ENCODE assay signal across 14 mouse cellular contexts in the genomic region with DNA sequence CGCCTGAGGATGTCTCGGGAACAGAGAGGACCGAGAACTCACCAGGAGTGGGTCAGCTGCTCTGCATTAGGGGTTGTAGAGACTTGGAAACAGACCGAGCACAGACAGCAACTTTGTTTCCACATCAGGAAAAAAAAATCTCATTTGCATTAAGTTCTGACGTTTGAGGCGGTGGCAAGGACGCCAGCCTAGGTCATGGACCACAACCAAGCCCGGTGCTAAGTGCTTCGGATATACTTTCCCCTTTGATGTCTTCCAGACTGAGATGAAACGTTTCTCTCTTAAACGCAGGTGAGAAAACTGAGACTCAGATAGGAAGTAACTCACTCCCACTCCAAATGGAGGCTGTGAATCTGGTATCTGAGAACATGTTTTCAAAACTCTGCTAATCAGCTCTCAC.
A peak's percentile ranks its signal among the peaks of the same experiment; 100 is the strongest.
DNase-seq lines count a peak whose midpoint lies in the region; ATAC-seq lines count a peak whose summit lies in the region.
"Had no signal": no experiment of that assay in that cellular context is flagged by ENCODE, and none has a peak within 500 bp of the region (broad histone marks: within the 10 kb centered on the region; RNA-seq: fewer than 3 reads in every experiment).

No protein-coding gene starts in this region.

- no peak overlapping the region for H3K4me3 ChIP-seq in heart, embryonic 10.5 days
- H3K4me3 ChIP-seq in neural tube, embryonic 11.5 days (ENCODE audit: low read depth, low read length), result no peak overlapping the region
- H3K4me3 ChIP-seq in neural tube, embryonic 15.5 days (replicated peaks), result no peak overlapping the region
- H3K4me3 ChIP-seq: limb, embryonic 13.5 days had no signal

- ATAC-seq in neural tube, embryonic 11.5 days (ENCODE audit: insufficient read depth, low FRiP score, low TSS enrichment), result no peak
- ATAC-seq in neural tube, embryonic 15.5 days (ENCODE audit: low FRiP score), result no peak
- ATAC-seq: forebrain, postnatal 0 days; hindbrain, postnatal 0 days had no signal

- peak overlapping the region; percentile 10; the same call in 1 of the 2 replicates for H3K9ac ChIP-seq in neural tube, embryonic 11.5 days (ENCODE audit: low read length)
- H3K9ac ChIP-seq in neural tube, embryonic 15.5 days (replicated peaks), result no peak overlapping the region
- H3K9ac ChIP-seq: forebrain, postnatal 0 days; limb, embryonic 13.5 days; liver, postnatal 0 days had no signal

- WGBS in heart, embryonic 10.5 days, result 6% methylated on average over 11 of the region's 11 CpGs
- whole genome bisulfite sequencing in neural tube, embryonic 11.5 days, result 33% methylated on average over 11 of the region's 11 CpGs
- 58% methylated on average over 11 of the region's 11 CpGs for WGBS in neural tube, embryonic 15.5 days

- no peaks in the 10 kb centered on the region for H3K27me3 ChIP-seq in heart, embryonic 10.5 days (ENCODE audit: insufficient read depth, poor library complexity, severe bottlenecking)
- no peaks in the 10 kb centered on the region for H3K27me3 ChIP-seq in neural tube, embryonic 11.5 days (ENCODE audit: control insufficient read depth, insufficient read depth, low read length)
- H3K27me3 ChIP-seq in neural tube, embryonic 15.5 days (replicated peaks), result no peaks in the 10 kb centered on the region

- 0 out of 2 replicates have a peak overlapping the region, but pooled peaks have one; percentile 54 for H3K27ac ChIP-seq in heart, embryonic 10.5 days
- H3K27ac ChIP-seq in neural tube, embryonic 11.5 days (ENCODE audit: low read depth, low read length), result no peak overlapping the region
- no peak overlapping the region for H3K27ac ChIP-seq in neural tube, embryonic 15.5 days (replicated peaks)
- H3K27ac ChIP-seq: hindbrain, postnatal 0 days; kidney, postnatal 0 days; limb, embryonic 13.5 days had no signal

- H3K4me1 ChIP-seq in heart, embryonic 10.5 days, result peaks cover 21% of the 10 kb centered on the region
- H3K4me1 ChIP-seq in neural tube, embryonic 11.5 days (ENCODE audit: control insufficient read depth, insufficient read depth, low read length), result peaks cover 5% of the 10 kb centered on the region
- peaks cover 2% of the 10 kb centered on the region; the same call in 1 of the 2 replicates for H3K4me1 ChIP-seq in neural tube, embryonic 15.5 days

- no peak for DNase-seq in heart, embryonic 10.5 days (ENCODE audit: low spot score)
- DNase-seq in heart, adult 8-10 months (ENCODE audit: low spot score), result no peak
- DNase-seq in neural tube, embryonic 11.5 days (ENCODE audit: low spot score), result no peak
- DNase-seq in naive thymus-derived CD4-positive, alpha-beta T cell, adult 2 months (ENCODE audit: low read depth), result peak; percentile 73
- DNase-seq in adrenal gland, adult 8-10 months, result no peak
- DNase-seq in layer of hippocampus, adult 9-11 months, result no peak
- no peak for DNase-seq in ovary, postnatal 10 days (ENCODE audit: low spot score)
- DNase-seq: forebrain, postnatal 0 days; gastrocnemius, postnatal 36 days; liver, postnatal 0 days had no signal

- H3K4me2 ChIP-seq in neural tube, embryonic 11.5 days (ENCODE audit: low read depth), result no peak overlapping the region
- H3K4me2 ChIP-seq in neural tube, embryonic 15.5 days, result no peak overlapping the region
- H3K4me2 ChIP-seq: limb, embryonic 13.5 days had no signal

- no peaks in the 10 kb centered on the region for H3K36me3 ChIP-seq in heart, embryonic 10.5 days
- no peaks in the 10 kb centered on the region for H3K36me3 ChIP-seq in neural tube, embryonic 11.5 days (ENCODE audit: control insufficient read depth, insufficient read depth, low read length)
- H3K36me3 ChIP-seq in neural tube, embryonic 15.5 days, result no peaks in the 10 kb centered on the region
- H3K36me3 ChIP-seq: limb, embryonic 13.5 days had no signal

- no peaks in the 10 kb centered on the region for H3K9me3 ChIP-seq in heart, embryonic 10.5 days
- no peaks in the 10 kb centered on the region for H3K9me3 ChIP-seq in neural tube, embryonic 11.5 days (ENCODE audit: control insufficient read depth, low read length)
- no peaks in the 10 kb centered on the region for H3K9me3 ChIP-seq in neural tube, embryonic 15.5 days (replicated peaks)
- H3K9me3 ChIP-seq: limb, embryonic 13.5 days had no signal
